Comparison of ENCODE assay signal across 19 mouse cellular contexts in genomic region chr5:117522471-117522870, GRCm38 (mm10).
DNase-seq lines count a peak whose midpoint lies in the region; ATAC-seq and TF ChIP-seq lines count a peak whose summit lies in the region.
"Had no signal": no experiment of that assay in that cellular context is flagged by ENCODE, and none has a peak within 500 bp of the region (broad histone marks: within the 10 kb centered on the region; RNA-seq: fewer than 3 reads in every experiment).

No protein-coding gene starts in this region.

- DNase-seq in CD4-positive, CD25-positive, alpha-beta regulatory T cell, adult 2 months (ENCODE audit: low read depth, low spot score): peak; percentile 32
- DNase-seq in lung, embryonic 14.5 days: no peak
- no peak for DNase-seq in lung, adult 18-20 months
- no peak for DNase-seq in Patski (ENCODE audit: low read depth, low spot score)
- no peak for DNase-seq in cerebellum, postnatal 25 days
- DNase-seq: adrenal gland, adult 2 months; heart, postnatal 14 days; lung, postnatal 36 days; right cerebral cortex, postnatal 25 days had no signal

- H3K27me3 ChIP-seq in intestine, postnatal 0 days (replicated peaks; ENCODE audit: control insufficient read depth, insufficient read depth, low read length): no peaks in the 10 kb centered on the region
- no peaks in the 10 kb centered on the region for H3K27me3 ChIP-seq in intestine, embryonic 16.5 days (replicated peaks; ENCODE audit: control insufficient read depth, insufficient read depth, low read length)
- H3K27me3 ChIP-seq in lung, embryonic 14.5 days (ENCODE audit: insufficient read depth, low read length): no peaks in the 10 kb centered on the region
- peaks cover 6% of the 10 kb centered on the region for H3K27me3 ChIP-seq in Patski
- H3K27me3 ChIP-seq: hindbrain, embryonic 12.5 days; intestine, embryonic 15.5 days; limb, embryonic 12.5 days; liver, embryonic 15.5 days; stomach, embryonic 15.5 days had no signal

- WGBS in intestine, postnatal 0 days: 68% methylated on average over 4 of the region's 4 CpGs
- whole genome bisulfite sequencing in intestine, embryonic 16.5 days: 68% methylated on average over 4 of the region's 4 CpGs
- 64% methylated on average over 4 of the region's 4 CpGs for whole genome bisulfite sequencing in lung, embryonic 14.5 days

- TF ChIP-seq CTCF in intestine, postnatal 0 days (IDR thresholded peaks at IDR 0.05; ENCODE audit: low read depth): peak; percentile 44
- TF ChIP-seq CTCF in lung, embryonic 14.5 days (IDR thresholded peaks at IDR 0.05; ENCODE audit: low read depth): peak; percentile 36
- peak; percentile 44 for TF ChIP-seq CTCF in Patski (IDR thresholded peaks at IDR 0.05)

- in situ Hi-C loops in Patski (cut with MboI; ENCODE audit: low pct_unique_long_range_greater_than_20kb): no loop called here

- H3K4me3 ChIP-seq in intestine, postnatal 0 days (ENCODE audit: low read depth, low read length): no peak overlapping the region
- no peak overlapping the region for H3K4me3 ChIP-seq in intestine, embryonic 16.5 days (ENCODE audit: low read length)
- no peak overlapping the region for H3K4me3 ChIP-seq in lung, embryonic 14.5 days (ENCODE audit: low read depth, low read length)
- H3K4me3 ChIP-seq: forebrain, embryonic 10.5 days; heart, embryonic 12.5 days; hindbrain, embryonic 12.5 days; intestine, embryonic 15.5 days; limb, embryonic 12.5 days; liver, embryonic 15.5 days; stomach, embryonic 15.5 days had no signal

- H3K27ac ChIP-seq in intestine, postnatal 0 days (ENCODE audit: low read depth, low read length): no peak overlapping the region
- no peak overlapping the region for H3K27ac ChIP-seq in intestine, embryonic 16.5 days (ENCODE audit: low read length)
- no peak overlapping the region for H3K27ac ChIP-seq in lung, embryonic 14.5 days (ENCODE audit: low read depth)
- H3K27ac ChIP-seq: forebrain, embryonic 10.5 days; hindbrain, embryonic 12.5 days; intestine, embryonic 15.5 days; limb, embryonic 12.5 days; liver, embryonic 15.5 days; stomach, embryonic 15.5 days had no signal

- H3K4me2 ChIP-seq in intestine, postnatal 0 days (replicated peaks; ENCODE audit: low read depth): no peak overlapping the region
- H3K4me2 ChIP-seq in intestine, embryonic 16.5 days (ENCODE audit: low read depth, low read length): no peak overlapping the region
- H3K4me2 ChIP-seq in lung, embryonic 14.5 days: no peak overlapping the region
- H3K4me2 ChIP-seq: heart, embryonic 12.5 days; hindbrain, embryonic 12.5 days; intestine, embryonic 15.5 days; limb, embryonic 12.5 days; liver, embryonic 15.5 days; stomach, embryonic 15.5 days had no signal

- CTCF ChIA-PET in Patski (lab: Charles Lee): interaction anchor here (0.8 to 0.9 kb wide), 2 partner anchors 18 to 20 kb away, joined by 3 read pairs; no protein-coding TSS in a partner anchor

- no peaks in the 10 kb centered on the region for H3K36me3 ChIP-seq in intestine, postnatal 0 days (ENCODE audit: control insufficient read depth, insufficient read depth)
- H3K36me3 ChIP-seq in intestine, embryonic 16.5 days (ENCODE audit: control insufficient read depth, insufficient read depth, low read length): no peaks in the 10 kb centered on the region
- H3K36me3 ChIP-seq in lung, embryonic 14.5 days (ENCODE audit: insufficient read depth): no peaks in the 10 kb centered on the region
- H3K36me3 ChIP-seq: forebrain, embryonic 10.5 days; heart, embryonic 12.5 days; hindbrain, embryonic 12.5 days; intestine, embryonic 15.5 days; limb, embryonic 12.5 days; liver, embryonic 15.5 days; stomach, embryonic 15.5 days had no signal

- no peak overlapping the region for H3K9ac ChIP-seq in intestine, postnatal 0 days (ENCODE audit: low read depth, low read length)
- H3K9ac ChIP-seq in intestine, embryonic 16.5 days (ENCODE audit: low read depth, low read length): no peak overlapping the region
- no peak overlapping the region for H3K9ac ChIP-seq in lung, embryonic 14.5 days
- H3K9ac ChIP-seq: heart, embryonic 12.5 days; hindbrain, embryonic 12.5 days; intestine, embryonic 15.5 days; limb, embryonic 12.5 days; liver, embryonic 15.5 days; stomach, embryonic 15.5 days had no signal

- no peaks in the 10 kb centered on the region for H3K9me3 ChIP-seq in intestine, postnatal 0 days (ENCODE audit: control insufficient read depth)
- no peaks in the 10 kb centered on the region for H3K9me3 ChIP-seq in intestine, embryonic 16.5 days (ENCODE audit: control insufficient read depth, low read length)
- no peaks in the 10 kb centered on the region for H3K9me3 ChIP-seq in lung, embryonic 14.5 days (ENCODE audit: low read depth, low read length)
- H3K9me3 ChIP-seq: forebrain, embryonic 10.5 days; hindbrain, embryonic 12.5 days; intestine, embryonic 15.5 days; liver, embryonic 15.5 days; stomach, embryonic 15.5 days had no signal

- H3K4me1 ChIP-seq in intestine, postnatal 0 days (replicated peaks; ENCODE audit: control insufficient read depth, insufficient read depth, low read length): no peaks in the 10 kb centered on the region
- H3K4me1 ChIP-seq in intestine, embryonic 16.5 days (ENCODE audit: control insufficient read depth, insufficient read depth, low read length): no peaks in the 10 kb centered on the region
- H3K4me1 ChIP-seq in lung, embryonic 14.5 days (ENCODE audit: insufficient read depth): no peaks in the 10 kb centered on the region
- H3K4me1 ChIP-seq: forebrain, embryonic 10.5 days; heart, embryonic 12.5 days; hindbrain, embryonic 12.5 days; intestine, embryonic 15.5 days; liver, embryonic 15.5 days; stomach, embryonic 15.5 days had no signal

- no peak for ATAC-seq in CD4-positive, CD25-positive, alpha-beta regulatory T cell, adult 4 months
- ATAC-seq in intestine, postnatal 0 days: no peak
- no peak for ATAC-seq in intestine, embryonic 16.5 days
- no peak for ATAC-seq in lung, embryonic 14.5 days (ENCODE audit: insufficient read depth)
- no peak for ATAC-seq in Patski
- ATAC-seq: intestine, embryonic 15.5 days had no signal

- POLR2A ChIA-PET in Patski (lab: Charles Lee): no interaction called here
